Comparison of ENCODE assay signal across 9 mouse cellular contexts in the genomic region with DNA sequence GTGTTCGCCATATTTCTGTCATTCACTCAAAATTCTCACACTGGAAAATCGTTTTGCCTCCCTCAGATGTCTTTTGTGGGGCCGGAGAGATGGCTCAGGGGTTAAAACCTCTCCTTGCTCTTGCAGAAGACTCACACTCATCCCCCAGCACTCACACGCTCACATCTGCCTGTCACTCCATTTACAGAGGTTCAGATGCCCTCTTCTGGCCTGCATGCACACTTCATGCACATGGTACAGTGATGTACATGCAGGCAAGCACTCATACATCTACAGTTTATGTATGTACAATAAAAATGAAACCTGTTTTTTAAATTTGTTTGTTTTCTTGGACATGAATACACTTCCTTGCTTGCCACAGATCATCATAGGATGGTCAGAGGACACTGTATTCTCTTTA. TPM values are rescaled to one million over a fixed set of nuclear protein-coding genes. Genes with fewer than 3 reads are reported as not detected.
A peak's percentile ranks its signal among the peaks of the same experiment; 100 is the strongest.
DNase-seq lines count a peak whose midpoint lies in the region; ATAC-seq and TF ChIP-seq lines count a peak whose summit lies in the region.
"Had no signal": no experiment of that assay in that cellular context is flagged by ENCODE, and none has a peak within 500 bp of the region (broad histone marks: within the 10 kb centered on the region; RNA-seq: fewer than 3 reads in every experiment).

No protein-coding gene starts in this region.

- peak; percentile 67 for ATAC-seq in Patski
- no peak for ATAC-seq in forebrain, embryonic 12.5 days (ENCODE audit: low FRiP score)

- no peak overlapping the region for H3K9ac ChIP-seq in forebrain, embryonic 12.5 days
- H3K9ac ChIP-seq: limb, embryonic 12.5 days had no signal

- POLR2A ChIA-PET in Patski (lab: Charles Lee) = no interaction called here

- H3K27ac ChIP-seq in left cerebral cortex, adult 2 months = no peak overlapping the region
- no peak overlapping the region for H3K27ac ChIP-seq in embryonic fibroblast, embryonic 13.5 days (ENCODE audit: insufficient read depth, low read length)
- H3K27ac ChIP-seq in forebrain, embryonic 12.5 days = no peak overlapping the region
- H3K27ac ChIP-seq: limb, embryonic 12.5 days had no signal

- no peaks in the 10 kb centered on the region for H3K27me3 ChIP-seq in Patski
- H3K27me3 ChIP-seq in forebrain, embryonic 12.5 days = no peaks in the 10 kb centered on the region
- H3K27me3 ChIP-seq: limb, embryonic 12.5 days had no signal

- H3K4me2 ChIP-seq in forebrain, embryonic 12.5 days = no peak overlapping the region
- H3K4me2 ChIP-seq: limb, embryonic 12.5 days had no signal

- TF ChIP-seq POLR2A in embryonic fibroblast, embryonic 13.5 days (IDR thresholded peaks at IDR 0.05; ENCODE audit: low read depth, low read length) = no peak

- H3K4me3 ChIP-seq in left cerebral cortex, adult 2 months = no peak overlapping the region
- no peak overlapping the region for H3K4me3 ChIP-seq in embryonic fibroblast, embryonic 13.5 days (ENCODE audit: insufficient read depth, low read length)
- H3K4me3 ChIP-seq in forebrain, embryonic 12.5 days (replicated peaks) = no peak overlapping the region
- H3K4me3 ChIP-seq: limb, embryonic 12.5 days had no signal

- H3K4me1 ChIP-seq in embryonic fibroblast, embryonic 13.5 days (ENCODE audit: control insufficient read depth, insufficient read depth, low read length) = no peaks in the 10 kb centered on the region
- no peaks in the 10 kb centered on the region for H3K4me1 ChIP-seq in forebrain, embryonic 12.5 days

- H3K36me3 ChIP-seq in forebrain, embryonic 12.5 days (replicated peaks) = no peaks in the 10 kb centered on the region
- H3K36me3 ChIP-seq: limb, embryonic 12.5 days had no signal

- H3K9me3 ChIP-seq in forebrain, embryonic 12.5 days = no peaks in the 10 kb centered on the region
- H3K9me3 ChIP-seq: limb, embryonic 12.5 days had no signal

- TF ChIP-seq CTCF in left cerebral cortex, adult 2 months (IDR thresholded peaks at IDR 0.05) = peak; percentile 39
- TF ChIP-seq CTCF in Patski (IDR thresholded peaks at IDR 0.05) = peak; percentile 67
- peak; percentile 76; the same call in 1 of the 2 replicates for TF ChIP-seq CTCF in embryonic fibroblast, embryonic 13.5 days (IDR thresholded peaks at IDR 0.05; ENCODE audit: borderline replicate concordance, insufficient read depth, low read length)

- in situ Hi-C loops in Patski (cut with MboI; ENCODE audit: low pct_unique_long_range_greater_than_20kb) = no loop called here

- WGBS in forebrain, embryonic 12.5 days = 57% methylated on average over 4 of the region's 4 CpGs

- intact Hi-C loops in left cerebral cortex, adult 2 months (cut with DNase I) = no loop called here

- no peak for DNase-seq in left cerebral cortex, adult 2 months (ENCODE audit: extremely low spot score in 1 of 2, low spot score in 2 of 2)
- DNase-seq in left cerebral cortex, adult 8-10 months (ENCODE audit: low spot score in 2 of 2) = no peak
- DNase-seq in Patski (ENCODE audit: low read depth, low spot score) = no peak
- DNase-seq in retina, postnatal 1 day = peak; percentile 68
- DNase-seq in ovary, adult 18-20 months (ENCODE audit: low spot score) = no peak

- CTCF ChIA-PET in Patski (lab: Charles Lee) = interaction anchor here (1.5 to 2.3 kb wide), 3 partner anchors 11 to 107 kb away, joined by 4 to 10 read pairs (median 5); no protein-coding TSS in a partner anchor

RNA-seq across cellular contexts. Expression of a gene that starts 3.3 kb away (rescaled TPM):
- total RNA-seq in left cerebral cortex, adult 2 months (2021) = not detected
- total RNA-seq in left cerebral cortex, adult 8-10 months (2022) = not detected
- polyA plus RNA-seq in Patski (2021) = not detected
- polyA plus RNA-seq in embryonic fibroblast, embryonic 13.5 days (2011; ENCODE audit: insufficient read length, low read depth, missing spikeins) = not detected in 2 replicates
- not detected in 2 replicates for polyA plus RNA-seq in forebrain, embryonic 12.5 days (2016; fragmentation: Nextera tagmentation; extraction: Ambion mirVana)
- total RNA-seq: heart, adult 8-10 months had no signal
- polyA plus RNA-seq: limb, embryonic 12.5 days had no signal

RNA-seq across cellular contexts. Expression of a gene that starts 38.2 kb away (rescaled TPM):
- total RNA-seq in left cerebral cortex, adult 2 months (2021) = 100 to 1,000 TPM; 818 to 835 TPM
- 1,000 to 10,000 TPM in 1 of 4 experiments, 100 to 1,000 TPM in 3; 841 to 1,026 (median 936) TPM for total RNA-seq in left cerebral cortex, adult 8-10 months (2022)
- 1,843 TPM for polyA plus RNA-seq in Patski (2021)
- polyA plus RNA-seq in embryonic fibroblast, embryonic 13.5 days (2011; ENCODE audit: insufficient read length, low read depth, missing spikeins) = 77.4 and 79.9 TPM in 2 replicates
- 422 and 446 TPM in 2 replicates for polyA plus RNA-seq in forebrain, embryonic 12.5 days (2016; fragmentation: Nextera tagmentation; extraction: Ambion mirVana)

RNA-seq across cellular contexts. Expression of a gene that starts 56.4 kb away (rescaled TPM):
- 1 to 10 TPM; 2.1 to 4.0 TPM for total RNA-seq in left cerebral cortex, adult 2 months (2021)
- 1 to 10 TPM in 3 of 4 experiments, under 1 TPM in 1; 0.44 to 2.1 (median 1.4) TPM for total RNA-seq in left cerebral cortex, adult 8-10 months (2022)
- polyA plus RNA-seq in Patski (2021) = 0.06 TPM
- 1.6 and 2.6 TPM in 2 replicates for polyA plus RNA-seq in embryonic fibroblast, embryonic 13.5 days (2011; ENCODE audit: insufficient read length, low read depth, missing spikeins)
- 0.46 and 1.0 TPM in 2 replicates for polyA plus RNA-seq in forebrain, embryonic 12.5 days (2016; fragmentation: Nextera tagmentation; extraction: Ambion mirVana)
- total RNA-seq: heart, adult 8-10 months had no signal
